Mouse (Mus musculus) thymus, adult 2 months (tissue): ENCODE data around the gene Cdt1. TPM values are rescaled to one million over a fixed set of nuclear protein-coding genes. Genes with fewer than 3 reads are reported as not detected.

Experiments
- DNase-seq: peaks from one replicate; pipeline ENCODE4 v3.0.0; 2021
- H3K27ac ChIP-seq: fragments of 200-500 bp; 2 replicates; pipeline ENCODE4 v1.5.1; 2012; ENCODE audit warnings: low read length, control low read depth; ENCODE audit not compliant: control insufficient read depth, insufficient read depth
- H3K27me3 ChIP-seq: fragments of 200-500 bp; 2 replicates; pipeline ENCODE4 v1.6.1; 2012; ENCODE audit warnings: mild to moderate bottlenecking, low read length, moderate library complexity, mixed read lengths; ENCODE audit not compliant: control insufficient read depth, insufficient read depth
- H3K36me3 ChIP-seq: fragments of 200-500 bp; 2 replicates; pipeline ENCODE4 v1.6.1; 2012; ENCODE audit warnings: mild to moderate bottlenecking, low read length, moderate library complexity; ENCODE audit not compliant: control insufficient read depth, insufficient read depth
- H3K4me1 ChIP-seq: fragments of 200-500 bp; replicated peaks from 2 replicates; pipeline ENCODE4 v1.6.1; 2012; ENCODE audit warnings: low read length; ENCODE audit not compliant: control insufficient read depth, insufficient read depth
- H3K4me3 ChIP-seq: fragments of 200-500 bp; 2 replicates; pipeline ENCODE4 v1.5.1; 2012; ENCODE audit warnings: mild to moderate bottlenecking, low read length, control low read depth, moderate library complexity; ENCODE audit not compliant: control insufficient read depth, insufficient read depth
- CTCF ChIP-seq: fragments of 200-500 bp; IDR thresholded peaks from 2 replicates; pipeline ENCODE4 v1.5.1; 2012; ENCODE audit warnings: mild to moderate bottlenecking, control low read depth, low read length, moderate library complexity, borderline replicate concordance; ENCODE audit not compliant: control insufficient read depth, poor library complexity, insufficient read depth; ENCODE audit errors: extremely low read depth
- POLR2A ChIP-seq: fragments of 200-500 bp; IDR thresholded peaks from 2 replicates; pipeline ENCODE4 v1.6.1; 2012; ENCODE audit warnings: mild to moderate bottlenecking, low read length, control low read depth, moderate library complexity; ENCODE audit not compliant: control insufficient read depth, poor library complexity, insufficient read depth; ENCODE audit errors: extremely low read depth
- WGBS: fragments of 180-500 bp; shearing (Covaris S2); methylation state at CpG from one replicate; pipeline ENCODE4 v1.1.7; 2018; 5-methylcytosine and 5-hydroxymethylcytosine counted together
- polyA plus RNA-seq: library from polyadenylated mRNA; depleted of rRNA; stranded (reverse); fragments of >200 nt; gene quantifications from 2 replicates; pipeline ENCODE4 v1.2.3, GENCODE M21; 2012

Cdt1 gene
- polyA plus RNA-seq, 1 experiment = 136 TPM

DNA sequence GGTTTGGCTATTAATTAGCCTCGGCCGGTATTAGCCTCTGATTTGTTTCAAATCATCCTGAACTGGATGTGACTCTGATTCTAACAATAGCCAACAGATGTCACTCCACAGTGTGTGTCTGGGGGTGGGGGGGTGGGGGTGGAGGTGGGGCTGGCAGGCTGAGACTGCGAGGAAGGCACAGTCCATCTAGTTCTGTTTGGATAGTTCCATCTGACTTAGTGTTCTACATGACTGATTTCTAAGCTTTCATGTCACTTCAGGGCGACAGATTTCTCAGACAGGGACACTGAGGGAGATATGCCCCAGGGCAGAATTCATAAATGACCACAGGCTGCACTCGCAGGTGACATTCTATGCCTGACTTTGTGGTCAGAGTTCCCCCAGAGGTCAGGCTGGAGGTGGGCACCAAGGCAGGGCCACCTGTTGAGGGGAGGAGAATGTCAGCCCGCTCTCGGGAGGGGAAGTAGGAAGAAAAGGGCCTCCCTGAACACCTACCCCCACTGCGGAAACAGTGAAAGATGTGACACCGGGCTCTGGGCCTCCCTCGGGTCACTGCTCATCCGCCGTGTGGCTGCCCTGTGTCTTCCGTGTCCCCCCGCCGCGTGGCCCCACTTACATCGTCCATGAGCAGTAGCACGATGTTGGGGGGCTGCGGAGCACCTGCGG is 42.9 kb downstream of the Cdt1 start:
- H3K4me1 ChIP-seq = peaks cover 2% of the 10 kb centered on the region; the same call in 1 of the 2 replicates
- 8% methylated on average over 20 of the region's 20 CpGs for WGBS
- no peak overlapping the region for H3K27ac ChIP-seq
- H3K4me3 ChIP-seq = peak overlapping the region; percentile 73
- H3K27me3 ChIP-seq = no peaks in the 10 kb centered on the region
- TF ChIP-seq CTCF (no peak), POLR2A (no peak)
- DNase-seq = no peak
- no peaks in the 10 kb centered on the region for H3K36me3 ChIP-seq

DNA sequence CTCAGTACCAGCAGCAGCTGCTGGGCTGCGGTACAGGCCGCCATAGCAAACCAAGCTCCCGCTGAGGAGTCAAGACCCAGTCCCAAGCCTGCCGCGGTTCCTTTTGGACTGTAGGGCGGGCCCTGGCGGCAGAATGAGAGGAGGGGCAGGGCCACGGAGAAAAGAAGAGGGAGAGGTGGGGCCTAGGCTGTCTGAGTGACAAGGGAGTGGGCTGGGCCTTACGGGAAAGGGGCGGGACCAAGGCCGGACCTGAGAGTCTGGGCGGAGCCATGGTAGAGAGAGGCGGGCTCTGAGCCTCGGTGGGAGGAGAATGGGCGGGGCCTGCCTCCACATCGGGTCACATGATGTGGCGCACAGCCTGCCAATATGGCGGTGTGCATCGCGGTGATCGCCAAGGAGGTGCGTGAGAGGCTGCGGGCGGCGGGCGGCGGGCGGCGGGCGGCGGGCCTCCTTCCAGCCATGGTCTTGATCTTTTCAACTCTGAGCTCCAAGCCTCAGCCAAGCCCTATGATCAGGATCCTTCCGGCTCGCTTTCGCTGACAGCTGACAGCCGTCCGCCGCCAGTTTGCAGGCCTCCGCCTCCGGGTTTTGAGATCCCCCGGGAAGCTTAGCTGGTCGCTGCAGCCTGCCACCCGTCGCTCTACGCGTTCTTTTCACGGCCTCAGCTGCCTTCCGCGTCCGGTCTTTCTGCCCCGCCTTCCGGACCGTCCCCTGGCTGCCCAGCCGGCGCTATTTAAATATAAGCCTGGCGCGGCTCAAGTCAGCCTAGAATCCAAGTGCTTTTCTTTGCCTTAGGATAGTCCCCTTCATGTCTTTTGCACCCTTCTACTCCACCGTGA is 43.7 kb downstream of the Cdt1 start, which contains the start of the genes Galns and Trappc2l:
TSS of gene Galns (minus strand) at position 169 of the 839 bp plus-strand sequence.
TSS of gene Trappc2l (plus strand) at position 346 of the 839 bp plus-strand sequence.
- peak within 1 kb of the TSS; percentile 76 for H3K4me3 ChIP-seq
- no peaks in the 10 kb centered on the region for H3K27me3 ChIP-seq
- H3K27ac ChIP-seq = peak within 1 kb of the TSS; percentile 66; the same call in 1 of the 2 replicates
- peak; percentile 68; the same call in 1 of the 2 replicates for TF ChIP-seq CTCF
- TF ChIP-seq POLR2A = peak; percentile 72; the same call in 1 of the 2 replicates
- peaks cover 2% of the 10 kb centered on the region; the same call in 1 of the 2 replicates for H3K4me1 ChIP-seq
- no peaks in the 10 kb centered on the region for H3K36me3 ChIP-seq
- DNase-seq = peak; percentile 96
- WGBS = under 1% methylated on average over 57 of the region's 57 CpGs

DNA sequence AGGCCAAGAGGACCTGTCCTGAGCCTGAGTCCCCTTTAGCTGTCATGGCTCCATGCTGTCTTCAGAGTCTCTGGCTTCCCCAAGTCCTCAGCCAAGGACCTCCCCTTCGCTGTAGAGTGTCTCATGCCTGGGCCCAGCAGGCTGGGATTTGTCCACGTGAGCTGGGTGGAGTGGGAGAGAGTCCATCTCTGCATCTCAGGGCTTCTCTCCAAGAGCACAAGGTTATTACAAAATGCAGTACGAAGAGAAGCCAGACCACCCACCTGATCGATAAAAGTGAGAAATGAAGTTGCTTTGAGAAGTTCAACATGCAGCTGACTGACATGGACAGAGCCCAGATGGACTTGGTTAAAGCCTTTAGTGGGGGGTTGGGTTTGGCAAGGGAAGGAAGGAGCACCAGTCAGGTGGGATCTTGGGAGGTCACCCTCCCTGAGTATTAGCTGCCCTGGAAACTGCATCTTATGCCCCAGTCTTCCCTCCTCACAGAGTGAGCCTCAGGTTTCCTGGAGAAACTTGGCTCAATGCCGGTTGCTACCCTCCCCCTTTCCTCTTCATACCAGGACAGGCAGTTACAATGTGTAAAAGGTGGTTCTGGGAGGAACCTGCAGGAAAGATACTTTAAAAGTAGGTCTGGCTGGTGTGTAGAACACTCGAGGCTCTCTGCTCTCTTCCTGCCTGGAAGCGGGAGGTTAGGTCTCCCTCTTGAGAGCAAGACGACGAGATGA is 48.5 kb downstream of the Cdt1 start:
- no peaks in the 10 kb centered on the region for H3K36me3 ChIP-seq
- no peaks in the 10 kb centered on the region; the same call in 1 of the 2 replicates for H3K27me3 ChIP-seq
- DNase-seq = no peak
- TF ChIP-seq POLR2A (no peak), CTCF (no peak)
- 83% methylated on average over 9 of the region's 9 CpGs for WGBS
- no peak overlapping the region for H3K4me3 ChIP-seq
- H3K27ac ChIP-seq = no peak overlapping the region
- H3K4me1 ChIP-seq = 0 out of 2 replicates have a peak, but pooled peaks cover 5% of the 10 kb centered on the region

DNA sequence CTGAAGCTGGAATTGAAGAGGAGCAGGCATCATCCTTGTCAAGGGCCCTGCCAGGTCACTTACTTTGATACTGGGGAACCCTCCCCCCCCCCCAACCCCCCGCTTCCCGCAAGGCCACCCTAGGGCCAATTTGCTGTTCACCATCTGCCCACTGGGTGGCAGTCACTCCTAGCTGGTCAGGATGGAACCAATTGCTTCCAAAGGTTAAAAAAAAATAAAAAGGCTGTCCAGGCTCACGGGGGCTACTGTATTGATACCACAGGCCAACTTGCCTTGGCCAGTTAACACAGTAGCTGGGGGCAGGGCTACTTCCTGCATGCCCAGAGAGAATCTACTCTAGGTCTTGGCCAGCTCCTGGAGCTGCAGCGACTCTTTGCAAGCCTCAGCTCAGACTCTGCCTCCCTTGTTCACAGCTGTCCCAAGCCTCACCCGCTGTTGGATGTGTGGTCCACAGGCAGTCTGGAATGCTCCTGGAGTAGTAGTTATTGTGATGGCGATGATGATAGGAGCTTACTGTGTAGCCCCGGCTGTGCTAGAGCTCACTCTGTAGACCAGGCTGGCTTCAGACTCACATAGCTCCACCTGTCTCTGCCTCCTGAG is 50.2 kb downstream of the Cdt1 start:
- H3K36me3 ChIP-seq = no peaks in the 10 kb centered on the region
- H3K4me1 ChIP-seq = 0 out of 2 replicates have a peak, but pooled peaks cover 2% of the 10 kb centered on the region
- DNase-seq = peak; percentile 81
- TF ChIP-seq POLR2A = no peak
- no peak for TF ChIP-seq CTCF
- H3K4me3 ChIP-seq = no peak overlapping the region
- WGBS = 68% methylated on average over 5 of the region's 7 CpGs
- H3K27ac ChIP-seq = no peak overlapping the region
- no peaks in the 10 kb centered on the region; the same call in 1 of the 2 replicates for H3K27me3 ChIP-seq

DNA sequence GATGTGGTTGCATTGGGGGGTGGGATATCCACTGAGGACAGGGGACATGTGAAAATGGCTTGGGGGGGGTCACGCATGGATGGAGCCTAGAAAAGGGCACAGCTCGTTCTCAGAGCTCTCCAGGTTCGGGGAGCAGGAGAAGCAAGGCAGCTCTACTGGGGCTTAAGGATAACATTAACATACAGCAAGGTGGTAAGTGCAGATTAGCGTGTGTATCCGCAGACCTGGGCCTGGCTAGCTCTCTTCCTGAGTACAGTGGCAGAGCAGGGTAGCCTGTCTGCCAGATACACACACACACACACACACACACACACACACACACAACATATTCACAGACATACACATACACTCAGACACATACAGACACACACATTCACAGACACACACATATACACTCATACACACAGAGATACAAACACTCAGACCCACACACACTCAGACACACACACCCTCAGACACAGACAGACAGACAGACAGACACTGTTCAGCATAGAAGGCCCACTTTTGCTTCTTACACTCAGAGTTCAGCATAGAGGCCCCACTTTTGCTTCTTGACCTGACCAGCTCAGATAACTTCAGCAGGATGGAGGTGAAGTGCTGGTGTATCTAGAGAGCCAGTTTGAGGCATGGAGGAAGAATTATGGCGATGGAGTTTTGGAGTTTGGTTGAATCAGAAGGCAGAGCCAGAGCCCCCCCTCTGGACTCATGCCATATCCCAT is 51.0 kb downstream of the Cdt1 start:
- H3K36me3 ChIP-seq = no peaks in the 10 kb centered on the region
- H3K4me3 ChIP-seq = no peak overlapping the region
- TF ChIP-seq POLR2A = no peak
- TF ChIP-seq CTCF = no peak
- 0 out of 2 replicates have a peak, but pooled peaks cover 2% of the 10 kb centered on the region for H3K4me1 ChIP-seq
- H3K27ac ChIP-seq = no peak overlapping the region
- DNase-seq = no peak
- no peaks in the 10 kb centered on the region; the same call in 1 of the 2 replicates for H3K27me3 ChIP-seq
- 89% methylated on average over 6 of the region's 6 CpGs for WGBS
